Mouse (Mus musculus): ENCODE results near the gene Nfix.

DNA sequence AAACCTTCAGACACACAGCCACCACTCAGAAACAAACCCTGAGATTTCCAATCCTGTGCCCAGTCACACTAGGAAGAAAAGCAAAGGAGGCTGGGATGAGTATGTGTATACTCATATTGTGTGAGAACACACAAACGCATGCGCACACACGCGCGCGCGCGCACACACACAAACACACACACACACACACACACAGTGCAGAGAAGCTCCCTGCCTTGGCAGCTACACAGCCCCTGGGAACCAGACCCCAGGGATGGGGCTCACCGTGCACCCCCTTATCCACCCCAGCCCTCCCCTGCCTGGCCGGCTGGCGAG, 14.1 kb upstream of the Nfix start:
- TF ChIP-seq EP300 (IDR thresholded peaks at IDR 0.05; ENCODE audit: insufficient read depth, low read depth, low read length) (no peak), CTCF (IDR thresholded peaks at IDR 0.05; ENCODE audit: low read depth, low read length) (no peak), POLR2A (IDR thresholded peaks at IDR 0.05; ENCODE audit: insufficient read depth, low read length) (no peak)

All from ES-Bruce4 (cell line).